Mouse (Mus musculus): ENCODE measurements around the gene Abhd11.

Gene Abhd11

GRCm38 (mm10) chr5:134986298-134987268, 22.4 kb upstream of the Abhd11 start:
- DNase-seq: no peak

GRCm38 (mm10) chr5:134989166-134989565, 19.8 kb upstream of the Abhd11 start:
- DNase-seq: no peak

- no peak for DNase-seq
Observed at GRCm38 (mm10) chr5:134989741-134990140, 19.2 kb upstream of the Abhd11 start.

GRCm38 (mm10) chr5:134992566-134992965, 16.4 kb upstream of the Abhd11 start:
- DNase-seq: no peak

- DNase-seq: no peak
Observed at GRCm38 (mm10) chr5:134998359-134998758, 10.6 kb upstream of the Abhd11 start.

GRCm38 (mm10) chr5:134999797-135000196, 9.2 kb upstream of the Abhd11 start:
- DNase-seq: no peak

GRCm38 (mm10) chr5:135000751-135001150, 8.2 kb upstream of the Abhd11 start:
- DNase-seq: no peak

GRCm38 (mm10) chr5:135001309-135001708, 7.6 kb upstream of the Abhd11 start:
- DNase-seq: peak; percentile 45

- DNase-seq: no peak
Observed at GRCm38 (mm10) chr5:135002151-135002550, 6.8 kb upstream of the Abhd11 start.

- peak; percentile 42 for DNase-seq
Observed at GRCm38 (mm10) chr5:135007802-135008571, 965 bp upstream of the Abhd11 start.

- DNase-seq: peak; percentile 78
Observed at GRCm38 (mm10) chr5:135009590-135010319, 803 bp downstream of the Abhd11 start.

- no peak for DNase-seq
Observed at GRCm38 (mm10) chr5:135010320-135010709, 1.4 kb downstream of the Abhd11 start.

GRCm38 (mm10) chr5:135010841-135011743, 2.1 kb downstream of the Abhd11 start:
- DNase-seq: no peak

GRCm38 (mm10) chr5:135011809-135012613, 3.1 kb downstream of the Abhd11 start:
- no peak for DNase-seq

- DNase-seq: peak; percentile 87
Observed at GRCm38 (mm10) chr5:135012671-135013441, 3.9 kb downstream of the Abhd11 start.

GRCm38 (mm10) chr5:135015497-135015896, 6.5 kb downstream of the Abhd11 start:
- peak; percentile 91 for DNase-seq

- no peak for DNase-seq
Observed at GRCm38 (mm10) chr5:135016224-135016759, 7.3 kb downstream of the Abhd11 start.

GRCm38 (mm10) chr5:135021814-135022213, 12.9 kb downstream of the Abhd11 start:
- DNase-seq: peak; percentile 46

GRCm38 (mm10) chr5:135023344-135024173, 14.6 kb downstream of the Abhd11 start, which contains the start of gene Stx1a:
Gene Stx1a, plus strand, starts transcription at chr5:135023482.
- peak; percentile 85 for DNase-seq

Measured in right cerebral cortex, postnatal 14 days (tissue).